Mouse (Mus musculus) adrenal gland (tissue): ENCODE data around the gene Tjp3.

Experiments used
- intact Hi-C: fragments of 180-260 bp; cut with DNase I; formaldehyde crosslinking; loops from one replicate; pipeline ENCODE4 v1.15.1; 2025

Tjp3 gene

GRCm38 (mm10) chr10:81272356-81272755 lies 19.0 kb downstream of the Tjp3 start:
- intact Hi-C loops, result no loop called here

- intact Hi-C loops, result no loop called here
These were observed 22.6 kb downstream of the Tjp3 start for GRCm38 (mm10) chr10:81268643-81269412.

- intact Hi-C loops, result no loop called here
These were observed 23.3 kb downstream of the Tjp3 start for GRCm38 (mm10) chr10:81268056-81268455.

GRCm38 (mm10) chr10:81266211-81267105 lies 24.9 kb downstream of the Tjp3 start, which contains the start of the genes Mrpl54 and Apba3:
Gene Mrpl54, minus strand, starts transcription at chr10:81266934.
Gene Apba3, plus strand, starts transcription at chr10:81266960.
- intact Hi-C loops, result no loop called here

GRCm38 (mm10) chr10:81265540-81265939 lies 25.8 kb downstream of the Tjp3 start:
- intact Hi-C loops, result no loop called here

GRCm38 (mm10) chr10:81261025-81261424 lies 30.4 kb downstream of the Tjp3 start:
- intact Hi-C loops, result no loop called here

GRCm38 (mm10) chr10:81259225-81259884 lies 32.0 kb downstream of the Tjp3 start:
- intact Hi-C loops, result no loop called here

- intact Hi-C loops, result no loop called here
These were observed 34.0 kb downstream of the Tjp3 start for GRCm38 (mm10) chr10:81257158-81258039.

- intact Hi-C loops, result loop anchor here (5.0 kb wide), 1 partner anchor 48 kb away; no protein-coding TSS in a partner anchor
These were observed 36.5 kb downstream of the Tjp3 start for GRCm38 (mm10) chr10:81254886-81255285.

GRCm38 (mm10) chr10:81252424-81253419 lies 38.7 kb downstream of the Tjp3 start, which contains the start of gene Matk:
Gene Matk, plus strand, starts transcription at chr10:81252935.
- intact Hi-C loops, result loop anchor here (5.0 kb wide), 1 partner anchor 45 kb away; no protein-coding TSS in a partner anchor

- intact Hi-C loops, result no loop called here
These were observed 41.9 kb downstream of the Tjp3 start for GRCm38 (mm10) chr10:81249442-81249841.

- intact Hi-C loops, result no loop called here
These were observed 43.6 kb downstream of the Tjp3 start for GRCm38 (mm10) chr10:81247804-81248203.

GRCm38 (mm10) chr10:81245166-81245565 lies 46.2 kb downstream of the Tjp3 start:
- intact Hi-C loops, result no loop called here

- intact Hi-C loops, result no loop called here
These were observed 46.8 kb downstream of the Tjp3 start for GRCm38 (mm10) chr10:81244595-81244994.

GRCm38 (mm10) chr10:81244146-81244545 lies 47.2 kb downstream of the Tjp3 start:
- intact Hi-C loops, result no loop called here

- intact Hi-C loops, result no loop called here
These were observed 49.4 kb downstream of the Tjp3 start for GRCm38 (mm10) chr10:81242021-81242420.

GRCm38 (mm10) chr10:81240876-81241275 lies 50.5 kb downstream of the Tjp3 start:
- intact Hi-C loops, result no loop called here

GRCm38 (mm10) chr10:81238618-81239017 lies 52.8 kb downstream of the Tjp3 start:
- intact Hi-C loops, result no loop called here
